Mouse (Mus musculus) liver, adult (tissue): Measurements from ENCODE around the gene Bank1.

ENCODE experiments used
- GATA4 ChIP-seq: IDR thresholded peaks from 2 replicates; pipeline ENCODE4 v1.6.1; 2014; ENCODE audit warnings: mild to moderate bottlenecking, low read length; ENCODE audit not compliant: insufficient replicate concordance

Gene Bank1

GRCm38 (mm10) chr3:136325783-136326182 lies at the start of gene Bank1:
Bank1 (minus strand) TSS chr3:136326066.
- TF ChIP-seq GATA4, result no peak

- TF ChIP-seq GATA4, result no peak
These were observed 44.0 kb upstream of the Bank1 start for GRCm38 (mm10) chr3:136369916-136370315.

- no peak for TF ChIP-seq GATA4
These were observed 43.6 kb upstream of the Bank1 start for GRCm38 (mm10) chr3:136369466-136369865.

- TF ChIP-seq GATA4, result no peak
These were observed 42.7 kb upstream of the Bank1 start for GRCm38 (mm10) chr3:136368505-136368999.

- no peak for TF ChIP-seq GATA4
These were observed 23.8 kb upstream of the Bank1 start for GRCm38 (mm10) chr3:136349690-136350089.

GRCm38 (mm10) chr3:136348611-136349010 lies 22.7 kb upstream of the Bank1 start:
- no peak for TF ChIP-seq GATA4

- no peak for TF ChIP-seq GATA4
These were observed 21.4 kb upstream of the Bank1 start for GRCm38 (mm10) chr3:136347277-136347676.

GRCm38 (mm10) chr3:136341911-136342310 lies 16.0 kb upstream of the Bank1 start:
- no peak for TF ChIP-seq GATA4

GRCm38 (mm10) chr3:136339896-136340295 lies 14.0 kb upstream of the Bank1 start:
- no peak for TF ChIP-seq GATA4

- TF ChIP-seq GATA4, result no peak
These were observed 5.3 kb upstream of the Bank1 start for GRCm38 (mm10) chr3:136331135-136331534.

GRCm38 (mm10) chr3:136330043-136330442 lies 4.2 kb upstream of the Bank1 start:
- TF ChIP-seq GATA4, result no peak

GRCm38 (mm10) chr3:136329133-136329532 lies 3.3 kb upstream of the Bank1 start:
- no peak for TF ChIP-seq GATA4

GRCm38 (mm10) chr3:136321936-136322335 lies 3.9 kb downstream of the Bank1 start:
- TF ChIP-seq GATA4, result no peak

- TF ChIP-seq GATA4, result no peak
These were observed 17.4 kb downstream of the Bank1 start for GRCm38 (mm10) chr3:136308487-136308886.

GRCm38 (mm10) chr3:136306564-136307158 lies 19.2 kb downstream of the Bank1 start:
- no peak for TF ChIP-seq GATA4

- TF ChIP-seq GATA4, result no peak
These were observed 23.3 kb downstream of the Bank1 start for GRCm38 (mm10) chr3:136302541-136302940.

- TF ChIP-seq GATA4, result no peak
These were observed 28.5 kb downstream of the Bank1 start for GRCm38 (mm10) chr3:136297355-136297754.
